Mouse (Mus musculus): ENCODE results near the gene Ggt5. TPM values are rescaled to one million over a fixed set of nuclear protein-coding genes. Genes with fewer than 3 reads are reported as not detected.

Ggt5 gene
- total RNA-seq, 2 experiments from 2014 or later, result 8.4 to 9.3 TPM

GRCm38 (mm10) chr10:75626991-75627390 is 37.9 kb downstream of the Ggt5 start:
- no peak for DNase-seq

GRCm38 (mm10) chr10:75627490-75627889 is 38.4 kb downstream of the Ggt5 start:
- DNase-seq, result peak; percentile 6

- peak; percentile 48 for DNase-seq
These were observed 43.5 kb downstream of the Ggt5 start for GRCm38 (mm10) chr10:75632633-75633032.

- DNase-seq, result no peak
These were observed 43.9 kb downstream of the Ggt5 start for GRCm38 (mm10) chr10:75633048-75633447.

GRCm38 (mm10) chr10:75633576-75634139 is 44.5 kb downstream of the Ggt5 start:
- DNase-seq, result no peak

GRCm38 (mm10) chr10:75634610-75635009 is 45.5 kb downstream of the Ggt5 start:
- DNase-seq, result no peak

GRCm38 (mm10) chr10:75635019-75635692 is 46.0 kb downstream of the Ggt5 start:
- DNase-seq, result no peak

- peak; percentile 90 for DNase-seq
These were observed 46.5 kb downstream of the Ggt5 start for GRCm38 (mm10) chr10:75635693-75636055.

GRCm38 (mm10) chr10:75636084-75636786 is 47.1 kb downstream of the Ggt5 start:
- no peak for DNase-seq

- DNase-seq, result no peak
These were observed 48.6 kb downstream of the Ggt5 start for GRCm38 (mm10) chr10:75637711-75638110.

GRCm38 (mm10) chr10:75641721-75642222 is 52.6 kb downstream of the Ggt5 start:
- no peak for DNase-seq

- DNase-seq, result no peak
These were observed 53.3 kb downstream of the Ggt5 start for GRCm38 (mm10) chr10:75642436-75642835.

GRCm38 (mm10) chr10:75642891-75643290 is 53.8 kb downstream of the Ggt5 start:
- no peak for DNase-seq

GRCm38 (mm10) chr10:75643741-75644343 is 54.7 kb downstream of the Ggt5 start, which contains the start of gene Susd2:
Gene Susd2 (minus strand): TSS chr10:75644008.
- peak; percentile 68 for DNase-seq

- DNase-seq, result no peak
These were observed 56.5 kb downstream of the Ggt5 start for GRCm38 (mm10) chr10:75645616-75646015.

GRCm38 (mm10) chr10:75646406-75646805 is 57.3 kb downstream of the Ggt5 start:
- no peak for DNase-seq

- peak; percentile 84 for DNase-seq
These were observed 58.2 kb downstream of the Ggt5 start for GRCm38 (mm10) chr10:75647362-75647761.

- DNase-seq, result no peak
These were observed 59.0 kb downstream of the Ggt5 start for GRCm38 (mm10) chr10:75648091-75648490.

- DNase-seq, result no peak
These were observed 59.9 kb downstream of the Ggt5 start for GRCm38 (mm10) chr10:75649001-75649400.

- DNase-seq, result no peak
These were observed 60.4 kb downstream of the Ggt5 start for GRCm38 (mm10) chr10:75649406-75649995.

- DNase-seq, result no peak
These were observed 61.3 kb downstream of the Ggt5 start for GRCm38 (mm10) chr10:75650306-75650902.

- no peak for DNase-seq
These were observed 62.4 kb downstream of the Ggt5 start for GRCm38 (mm10) chr10:75651381-75652068.

Measured in heart, postnatal 4 days (tissue).